Mouse (Mus musculus): ENCODE measurements around the gene Nr1d1. TPM values are rescaled to one million over a fixed set of nuclear protein-coding genes. Genes with fewer than 3 reads are reported as not detected.

Nr1d1 gene
- total and polyA plus RNA-seq, 2 experiments from 2014 or later: 10.7 to 21.0 TPM

GRCm38 (mm10) chr11:98748506-98749416, 26.4 kb downstream of the Nr1d1 start:
- peaks cover 98% of the 10 kb centered on the region for H3K4me1 ChIP-seq (ENCODE audit: control insufficient read depth, insufficient read depth)
- DNase-seq (ENCODE audit: low spot score): peak; percentile 55
- no peaks in the 10 kb centered on the region for H3K9me3 ChIP-seq (replicated peaks; ENCODE audit: control insufficient read depth, low read length)
- H3K9ac ChIP-seq (replicated peaks; ENCODE audit: low read depth, low read length): 0 out of 2 replicates have a peak overlapping the region, but pooled peaks have one; percentile 35
- no peak overlapping the region for H3K4me3 ChIP-seq (ENCODE audit: low read depth, low read length)
- 26% methylated on average over 15 of the region's 15 CpGs for WGBS
- peaks cover 6% of the 10 kb centered on the region; the same call in 1 of the 2 replicates for H3K36me3 ChIP-seq (replicated peaks; ENCODE audit: control insufficient read depth, insufficient read depth, low read length)
- no peaks in the 10 kb centered on the region for H3K27me3 ChIP-seq (ENCODE audit: control insufficient read depth, insufficient read depth, low read length)
- ATAC-seq (ENCODE audit: insufficient read depth, low read depth): no peak
- peak overlapping the region; percentile 59 for H3K4me2 ChIP-seq (ENCODE audit: low read depth, low read length)
- TF ChIP-seq CTCF (IDR thresholded peaks at IDR 0.05; ENCODE audit: low read depth): no peak; the same call in 1 of the 2 replicates
- TF ChIP-seq EP300 (IDR thresholded peaks at IDR 0.05; ENCODE audit: low read depth): no peak
- peak overlapping the region; percentile 96 for H3K27ac ChIP-seq (ENCODE audit: low read depth)

GRCm38 (mm10) chr11:98747804-98748505, 27.2 kb downstream of the Nr1d1 start:
- no peak for ATAC-seq (ENCODE audit: insufficient read depth, low read depth)
- no peak for TF ChIP-seq EP300 (IDR thresholded peaks at IDR 0.05; ENCODE audit: low read depth)
- no peak for TF ChIP-seq CTCF (IDR thresholded peaks at IDR 0.05; ENCODE audit: low read depth)
- H3K27me3 ChIP-seq (ENCODE audit: control insufficient read depth, insufficient read depth, low read length): no peaks in the 10 kb centered on the region
- H3K9ac ChIP-seq (replicated peaks; ENCODE audit: low read depth, low read length): peak overlapping the region; percentile 35
- H3K4me1 ChIP-seq (ENCODE audit: control insufficient read depth, insufficient read depth): peaks cover 96% of the 10 kb centered on the region
- 0 out of 2 replicates have a peak overlapping the region, but pooled peaks have one; percentile 15 for H3K4me3 ChIP-seq (ENCODE audit: low read depth, low read length)
- H3K9me3 ChIP-seq (replicated peaks; ENCODE audit: control insufficient read depth, low read length): no peaks in the 10 kb centered on the region
- peak overlapping the region; percentile 96 for H3K27ac ChIP-seq (ENCODE audit: low read depth)
- 29% methylated on average over 6 of the region's 6 CpGs for WGBS
- H3K4me2 ChIP-seq (ENCODE audit: low read depth, low read length): peak overlapping the region; percentile 59
- no peak for DNase-seq (ENCODE audit: low spot score)
- H3K36me3 ChIP-seq (replicated peaks; ENCODE audit: control insufficient read depth, insufficient read depth, low read length): no peaks in the 10 kb centered on the region; the same call in 1 of the 2 replicates

- H3K27ac ChIP-seq (ENCODE audit: low read depth): peak overlapping the region; percentile 96
- no peak for TF ChIP-seq EP300 (IDR thresholded peaks at IDR 0.05; ENCODE audit: low read depth)
- no peak for TF ChIP-seq CTCF (IDR thresholded peaks at IDR 0.05; ENCODE audit: low read depth)
- no peaks in the 10 kb centered on the region for H3K27me3 ChIP-seq (ENCODE audit: control insufficient read depth, insufficient read depth, low read length)
- no peak overlapping the region; the same call in 1 of the 2 replicates for H3K9ac ChIP-seq (replicated peaks; ENCODE audit: low read depth, low read length)
- no peaks in the 10 kb centered on the region for H3K9me3 ChIP-seq (replicated peaks; ENCODE audit: control insufficient read depth, low read length)
- peaks cover 91% of the 10 kb centered on the region for H3K4me1 ChIP-seq (ENCODE audit: control insufficient read depth, insufficient read depth)
- DNase-seq (ENCODE audit: low spot score) (peak; percentile 85), ATAC-seq (ENCODE audit: insufficient read depth, low read depth) (peak; percentile 51)
- no peaks in the 10 kb centered on the region for H3K36me3 ChIP-seq (replicated peaks; ENCODE audit: control insufficient read depth, insufficient read depth, low read length)
- 4% methylated on average over 19 of the region's 19 CpGs for WGBS
- H3K4me3 ChIP-seq (ENCODE audit: low read depth, low read length): peak overlapping the region; percentile 30
- H3K4me2 ChIP-seq (ENCODE audit: low read depth, low read length): peak overlapping the region; percentile 59
These were observed 28.1 kb downstream of the Nr1d1 start for GRCm38 (mm10) chr11:98746855-98747693.

GRCm38 (mm10) chr11:98745932-98746853, 28.9 kb downstream of the Nr1d1 start:
- no peaks in the 10 kb centered on the region for H3K27me3 ChIP-seq (ENCODE audit: control insufficient read depth, insufficient read depth, low read length)
- H3K9me3 ChIP-seq (replicated peaks; ENCODE audit: control insufficient read depth, low read length): no peaks in the 10 kb centered on the region
- H3K27ac ChIP-seq (ENCODE audit: low read depth): peak overlapping the region; percentile 96
- H3K36me3 ChIP-seq (replicated peaks; ENCODE audit: control insufficient read depth, insufficient read depth, low read length): no peaks in the 10 kb centered on the region
- H3K9ac ChIP-seq (replicated peaks; ENCODE audit: low read depth, low read length): 0 out of 2 replicates have a peak overlapping the region, but pooled peaks have one; percentile 3
- DNase-seq (ENCODE audit: low spot score) (no peak), ATAC-seq (ENCODE audit: insufficient read depth, low read depth) (no peak)
- H3K4me3 ChIP-seq (ENCODE audit: low read depth, low read length): no peak overlapping the region; the same call in 1 of the 2 replicates
- H3K4me2 ChIP-seq (ENCODE audit: low read depth, low read length): peak overlapping the region; percentile 59
- TF ChIP-seq CTCF (IDR thresholded peaks at IDR 0.05; ENCODE audit: low read depth) (no peak), EP300 (IDR thresholded peaks at IDR 0.05; ENCODE audit: low read depth) (no peak)
- WGBS: 42% methylated on average over 12 of the region's 12 CpGs
- H3K4me1 ChIP-seq (ENCODE audit: control insufficient read depth, insufficient read depth): peaks cover 82% of the 10 kb centered on the region

All from heart, postnatal 0 days (tissue).